Mouse (Mus musculus) testis, postnatal 10 days (tissue): ENCODE data around the gene Abcc5.
A peak's percentile ranks its signal among the peaks of the same experiment; 100 is the strongest.

ENCODE experiments used
- DNase-seq: peaks from one replicate; pipeline ENCODE4 v3.0.0; 2021; ENCODE audit warnings: low spot score

The Abcc5 gene

DNA sequence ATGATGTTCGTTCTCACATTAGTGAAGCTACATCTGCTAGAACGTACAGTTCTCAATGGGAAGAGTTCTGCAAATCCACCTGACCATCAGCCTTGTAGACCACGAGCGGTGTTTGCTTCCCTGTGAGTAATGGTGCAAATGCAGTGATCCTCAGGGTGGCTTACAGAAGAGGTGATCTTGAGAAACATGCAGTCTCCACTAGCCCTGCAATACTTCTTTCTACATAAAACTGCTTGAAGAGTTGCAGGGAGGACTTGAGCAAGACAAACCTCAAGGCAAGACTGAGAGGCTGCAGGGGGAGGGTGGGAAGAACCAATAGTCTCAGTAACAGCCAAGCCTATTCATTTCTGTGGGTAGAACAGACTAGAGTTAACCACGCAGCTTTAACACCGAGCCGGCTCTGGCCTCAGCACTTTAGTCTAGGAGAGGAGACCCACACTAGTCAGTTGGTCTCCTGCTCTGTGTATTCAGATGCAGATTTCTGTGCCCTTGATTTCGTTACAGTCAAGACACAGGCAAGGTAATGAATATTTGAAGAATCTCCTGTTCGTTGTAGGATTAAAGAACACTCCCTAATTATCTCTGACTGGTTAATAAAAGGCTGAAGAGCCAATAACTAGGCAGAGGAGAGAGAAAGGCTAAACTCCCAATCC, 66.4 kb downstream of the Abcc5 start:
- DNase-seq: no peak

DNA sequence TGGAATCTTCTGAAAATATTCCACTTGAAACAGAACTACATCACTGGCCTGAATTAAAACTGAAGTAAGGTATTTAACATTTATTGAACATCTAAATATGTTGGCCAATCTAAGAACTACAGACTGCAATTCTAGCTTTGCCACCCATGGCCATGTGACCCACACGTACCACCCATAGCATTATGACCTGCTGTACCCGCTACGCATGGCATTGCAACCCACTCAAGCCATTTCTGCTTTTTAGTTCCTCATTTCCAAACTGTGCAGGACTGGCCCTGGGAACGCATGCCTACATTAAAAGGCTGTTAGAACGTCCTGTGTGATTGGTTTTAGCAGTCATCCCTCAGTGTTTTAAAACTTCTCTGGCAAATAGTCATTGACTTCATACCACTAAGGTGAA, 68.4 kb downstream of the Abcc5 start:
- no peak for DNase-seq

- no peak for DNase-seq
These were observed 71.4 kb downstream of the Abcc5 start for GRCm38 (mm10) chr16:20354762-20355161.

DNA sequence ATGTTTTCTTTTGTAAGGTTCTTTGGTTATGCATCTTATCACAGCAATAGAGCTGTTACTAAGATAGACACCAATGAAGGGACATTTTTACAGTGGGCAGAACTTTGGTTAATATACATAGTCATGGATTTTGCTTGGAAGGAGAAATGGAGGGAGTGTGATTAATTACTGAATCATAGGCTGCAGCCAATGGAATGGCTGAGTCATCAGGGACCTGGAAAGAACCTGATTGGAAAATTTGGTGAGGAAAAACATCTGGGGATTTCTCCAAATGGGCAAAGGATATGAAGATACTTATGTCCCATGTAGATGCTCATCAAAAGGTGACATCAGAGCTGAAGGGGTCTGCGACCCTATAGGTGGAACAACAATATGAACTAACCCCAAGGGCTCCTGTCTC, 72.2 kb downstream of the Abcc5 start:
- no peak for DNase-seq

DNA sequence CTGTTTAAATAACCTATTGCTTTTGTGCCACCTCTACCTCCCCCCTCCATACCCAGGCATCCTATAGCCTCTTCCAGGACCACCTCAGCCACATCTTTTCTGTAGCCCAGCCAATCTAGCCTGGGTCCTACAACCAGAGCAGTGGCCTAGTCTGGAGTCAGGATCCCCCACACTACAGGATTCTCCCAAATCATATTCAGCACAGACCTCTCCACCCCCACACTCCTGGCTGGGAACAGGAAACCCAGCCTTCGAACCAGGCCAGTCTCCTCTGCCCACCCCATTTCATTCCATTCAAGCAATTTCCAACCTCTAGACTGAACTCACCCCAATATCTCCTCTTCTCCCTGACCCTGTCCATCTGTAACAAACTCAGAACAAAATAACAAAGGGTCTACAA, 80.7 kb downstream of the Abcc5 start:
- no peak for DNase-seq

GRCm38 (mm10) chr16:20338616-20339015, 87.6 kb downstream of the Abcc5 start:
- no peak for DNase-seq

DNA sequence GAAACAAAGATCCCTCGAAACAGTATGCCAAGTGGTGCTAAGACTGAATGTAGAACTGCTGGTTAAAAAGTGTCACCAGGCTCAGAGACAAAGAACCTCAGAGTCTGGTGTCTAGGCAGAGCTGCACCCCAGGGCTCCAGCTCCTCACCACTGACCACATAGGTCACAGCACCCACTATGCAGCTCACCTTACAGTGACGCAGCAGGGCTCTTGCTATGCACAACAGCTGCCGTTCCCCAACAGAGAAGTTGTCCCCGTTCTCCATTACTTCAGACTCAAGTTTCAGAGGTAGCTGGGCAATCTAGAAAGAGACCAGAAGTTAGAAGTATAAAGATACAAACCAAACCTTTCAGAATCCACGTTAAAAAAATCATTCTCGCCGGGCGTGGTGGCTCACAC, 91.3 kb downstream of the Abcc5 start:
- no peak for DNase-seq

GRCm38 (mm10) chr16:20328306-20328705, 97.9 kb downstream of the Abcc5 start:
- DNase-seq: no peak

DNA sequence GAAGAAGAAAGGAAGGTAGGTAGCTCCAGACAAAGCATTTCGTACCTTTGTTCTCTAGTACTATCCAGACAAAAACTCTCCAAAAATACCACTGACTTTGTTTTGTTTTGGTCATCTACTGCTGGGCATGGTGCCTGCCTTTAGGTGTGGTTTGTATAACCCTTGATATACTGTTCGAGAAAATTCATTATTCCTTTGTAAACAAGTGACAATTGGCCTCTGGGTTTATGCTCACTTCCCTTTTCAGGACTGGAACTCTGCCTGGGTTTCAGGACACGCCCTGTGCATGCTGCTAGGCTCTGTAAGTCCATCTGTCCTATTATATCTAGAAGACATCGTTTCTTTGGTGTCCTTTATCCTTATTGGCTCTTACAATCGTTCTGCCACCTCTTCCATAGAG, 100.9 kb downstream of the Abcc5 start, which contains the start of gene Cyp2ab1:
TSS of gene Cyp2ab1 (minus strand) at position 119 of the 400 bp plus-strand sequence.
- no peak for DNase-seq

DNA sequence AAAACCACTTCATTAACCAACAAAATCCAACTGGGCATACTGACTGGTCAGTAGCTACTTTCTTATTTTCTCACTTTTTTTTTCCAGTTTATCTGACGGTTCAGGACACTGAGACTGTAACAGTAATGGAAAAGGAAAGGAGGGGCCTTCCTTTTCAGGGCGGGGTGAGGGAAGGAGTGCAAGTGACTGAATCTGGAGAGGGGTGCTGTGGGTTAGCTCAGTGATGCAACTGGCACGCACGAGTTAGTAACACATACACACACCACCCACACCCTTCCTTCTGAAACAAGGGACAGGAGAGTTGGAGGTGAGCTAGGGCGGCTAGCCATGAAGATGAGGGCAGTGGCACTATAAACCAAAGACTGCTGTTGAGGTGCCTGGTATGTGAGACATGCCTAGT, 102.3 kb downstream of the Abcc5 start:
- DNase-seq: no peak

DNA sequence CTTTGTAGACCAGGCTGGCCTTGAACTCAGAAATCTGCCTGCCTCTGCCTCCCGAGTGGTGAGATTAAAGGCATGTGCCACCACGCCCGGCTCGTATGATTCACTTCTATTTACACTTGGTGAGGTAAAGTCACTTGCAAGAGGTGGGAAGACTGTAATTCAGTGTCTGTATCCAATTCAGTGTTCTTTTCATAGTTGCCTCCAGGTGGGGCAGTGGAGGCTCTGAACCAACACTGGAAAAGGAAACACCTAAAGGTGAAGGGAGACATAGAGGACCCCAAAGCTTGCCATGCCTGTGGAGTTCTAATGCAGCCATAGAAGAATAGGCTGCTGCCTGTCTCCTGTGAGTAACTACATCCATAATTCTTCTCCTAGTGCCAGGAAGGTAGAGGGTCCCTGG, 103.9 kb downstream of the Abcc5 start:
- no peak for DNase-seq

DNA sequence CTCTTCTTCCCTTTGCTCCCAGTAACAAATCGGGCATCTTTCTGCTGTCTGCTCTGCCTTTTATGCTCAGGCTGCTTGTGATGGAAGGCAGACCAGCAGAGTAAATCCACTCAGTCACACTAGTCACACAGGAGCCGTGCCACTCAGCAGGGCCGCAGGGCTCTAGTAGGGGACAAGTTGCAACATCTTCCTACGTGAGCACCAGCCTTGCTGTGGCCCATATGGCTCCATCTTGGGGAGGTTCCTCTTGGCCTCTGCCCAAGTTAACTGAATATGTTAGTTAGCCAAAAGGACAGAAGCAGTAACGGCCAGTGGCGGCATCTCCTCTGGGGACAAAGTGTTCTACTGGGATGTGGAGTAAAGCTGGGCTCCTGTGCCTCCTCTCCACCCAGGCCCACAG, 109.4 kb downstream of the Abcc5 start:
- no peak for DNase-seq

DNA sequence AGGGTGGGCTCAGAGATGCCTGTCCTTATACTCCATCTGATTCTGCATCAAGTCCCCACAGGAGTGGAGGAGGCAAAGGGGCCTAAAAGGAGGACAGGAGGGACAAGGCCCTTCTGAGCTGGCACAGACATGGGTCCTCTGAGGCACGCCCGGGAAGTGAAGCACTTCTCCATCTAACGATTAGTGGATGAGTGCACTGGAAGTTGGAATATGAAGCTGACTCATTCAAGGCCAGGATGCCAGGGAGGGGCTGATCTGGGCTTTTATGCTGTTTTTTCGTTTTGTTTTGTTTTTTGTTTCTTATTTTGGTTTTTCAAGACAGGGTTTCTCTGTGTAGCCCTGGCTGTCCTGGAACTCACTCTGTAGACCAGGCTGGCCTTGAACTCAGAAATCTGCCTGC, 110.9 kb downstream of the Abcc5 start:
- DNase-seq: no peak

- DNase-seq: no peak
These were observed 113.9 kb downstream of the Abcc5 start for GRCm38 (mm10) chr16:20312272-20312671.

DNA sequence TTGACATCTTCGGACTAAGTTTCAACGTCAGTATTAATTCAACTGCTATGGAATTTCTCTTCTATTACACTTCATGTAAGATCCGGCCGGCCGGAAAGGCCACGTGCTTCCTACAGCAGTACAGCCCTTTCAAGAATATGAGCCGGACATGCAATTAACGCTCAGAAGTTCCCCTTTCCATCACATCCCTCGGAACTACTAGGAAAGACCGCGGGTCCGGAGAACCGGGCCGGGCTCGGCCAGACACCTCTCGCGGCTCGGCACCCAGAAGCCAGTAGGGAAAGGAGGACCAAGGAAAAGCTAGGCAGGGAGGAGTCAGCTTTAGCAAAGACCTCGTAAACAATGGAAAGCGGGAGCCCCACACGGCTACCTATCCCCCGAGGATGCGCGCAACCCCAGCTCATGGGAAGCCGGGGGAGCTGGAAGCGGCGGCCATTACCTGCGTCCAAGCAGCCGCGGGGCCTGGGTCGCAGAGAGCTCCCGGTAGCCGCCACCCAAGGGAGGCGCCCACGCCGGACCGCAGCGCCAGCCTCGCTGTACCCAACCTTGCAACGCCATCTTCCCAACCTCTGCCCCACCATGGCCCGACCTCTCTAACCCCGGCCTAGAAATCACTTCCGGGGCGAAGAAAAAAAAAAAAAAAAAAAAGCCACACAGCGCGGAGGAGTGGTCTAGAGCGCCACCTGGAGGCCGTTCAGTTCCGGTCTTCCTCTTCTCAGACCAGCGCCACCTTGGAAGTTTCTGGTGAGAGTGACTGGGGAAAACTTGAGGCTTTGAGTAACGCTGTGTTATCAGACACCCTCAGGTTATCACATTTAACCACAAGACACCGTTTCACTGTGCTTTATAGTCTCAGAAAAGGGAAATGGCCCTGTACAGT, 124.2 kb downstream of the Abcc5 start, which contains the start of gene Parl:
TSS of gene Parl (minus strand) at position 618 of the 880 bp plus-strand sequence.
- DNase-seq: peak; percentile 95

- DNase-seq: no peak
These were observed 126.1 kb downstream of the Abcc5 start for GRCm38 (mm10) chr16:20300076-20300475.
